Mouse (Mus musculus) myocyte (in vitro differentiated cells): ENCODE results near the gene Stk11ip. TPM values are rescaled to one million over a fixed set of nuclear protein-coding genes. Genes with fewer than 3 reads are reported as not detected.

ENCODE experiments used
- H3K27me3 ChIP-seq: one replicate; pipeline ENCODE4 v1.6.1; 2011; ENCODE audit not compliant: control insufficient read depth, insufficient read depth, insufficient read length
- H3K36me3 ChIP-seq: one replicate; pipeline ENCODE4 v1.6.1; 2011; ENCODE audit not compliant: control insufficient read depth, insufficient read depth
- H3K4me2 ChIP-seq: one replicate; pipeline ENCODE4 v1.6.1; 2011; ENCODE audit warnings: low read depth, control low read depth
- H3K4me3 ChIP-seq: one replicate; pipeline ENCODE4 v1.5.1; 2011; ENCODE audit warnings: mild to moderate bottlenecking, control low read depth, moderate library complexity
- H3K79me2 ChIP-seq: one replicate; pipeline ENCODE4 v1.6.1; 2011; ENCODE audit not compliant: control insufficient read depth, insufficient read depth
- H3ac ChIP-seq: one replicate; pipeline ENCODE4 v1.6.1; 2011; ENCODE audit not compliant: control insufficient read depth, insufficient read length
- CEBPB ChIP-seq: IDR thresholded peaks from 2 replicates; pipeline ENCODE4 v1.6.1; 2011; ENCODE audit warnings: mild to moderate bottlenecking, moderate library complexity; ENCODE audit not compliant: poor library complexity, insufficient read depth, severe bottlenecking
- E2F4 ChIP-seq: IDR thresholded peaks from one replicate; pipeline ENCODE4 v1.6.1; 2011; ENCODE audit warnings: mild to moderate bottlenecking, control low read depth, moderate library complexity; ENCODE audit not compliant: insufficient read depth
- MAX ChIP-seq: IDR thresholded peaks from one replicate; pipeline ENCODE4 v1.6.1; 2011; ENCODE audit warnings: low read depth, mild to moderate bottlenecking, control low read depth
- MYOD1 ChIP-seq, 3 experiments: IDR thresholded peaks; one replicate each; pipeline ENCODE4 v1.6.1; 2011; ENCODE audit warnings: control low read depth in 2 of 3, low read depth in 2 of 3, mild to moderate bottlenecking in 2 of 3, moderate library complexity in 1 of 3; ENCODE audit not compliant: insufficient read length in 2 of 3, control insufficient read depth in 1 of 3
- MYOG ChIP-seq, 3 experiments: IDR thresholded peaks; one replicate each; pipeline ENCODE4 v1.6.1; 2011; ENCODE audit warnings: control low read depth in 2 of 3, low read depth in 2 of 3, mild to moderate bottlenecking in 2 of 3; ENCODE audit not compliant: insufficient read length in 2 of 3, control insufficient read depth in 1 of 3, insufficient read depth in 1 of 3
- POLR2A ChIP-seq: IDR thresholded peaks from one replicate; pipeline ENCODE4 v1.6.1; 2011; ENCODE audit warnings: low read depth, mild to moderate bottlenecking, control low read depth, moderate library complexity; ENCODE audit not compliant: insufficient read length
- POLR2AphosphoS2 ChIP-seq: IDR thresholded peaks from one replicate; pipeline ENCODE4 v1.6.1; 2011; ENCODE audit warnings: low read depth, control low read depth; ENCODE audit not compliant: insufficient read length
- REST ChIP-seq: IDR thresholded peaks from one replicate; pipeline ENCODE4 v1.6.1; 2011; ENCODE audit warnings: mild to moderate bottlenecking, control low read depth, moderate library complexity; ENCODE audit not compliant: insufficient read depth, insufficient read length
- SRF ChIP-seq: IDR thresholded peaks from one replicate; pipeline ENCODE4 v1.6.1; 2011; ENCODE audit warnings: low read depth; ENCODE audit not compliant: control insufficient read depth, insufficient read length
- TCF12 ChIP-seq: IDR thresholded peaks from one replicate; pipeline ENCODE4 v1.6.1; 2011; ENCODE audit warnings: mild to moderate bottlenecking, control low read depth; ENCODE audit not compliant: poor library complexity, insufficient read depth, severe bottlenecking
- TCF3 ChIP-seq: IDR thresholded peaks from one replicate; pipeline ENCODE4 v1.6.1; 2011; ENCODE audit warnings: low read depth, control low read depth; ENCODE audit not compliant: insufficient read length
- USF1 ChIP-seq: IDR thresholded peaks from one replicate; pipeline ENCODE4 v1.6.1; 2011; ENCODE audit warnings: low read depth, mild to moderate bottlenecking, control low read depth, moderate library complexity
- polyA plus RNA-seq: library from polyadenylated mRNA; unstranded; fragments of >200 nt; fragmentation: generic; extraction: Trizol; gene quantifications from one replicate; pipeline ENCODE4 v1.2.1, GENCODE M21; 2012; ENCODE audit warnings: missing spikeins

Stk11ip gene
- polyA plus RNA-seq, 1 experiment, result 33.3 TPM

DNA sequence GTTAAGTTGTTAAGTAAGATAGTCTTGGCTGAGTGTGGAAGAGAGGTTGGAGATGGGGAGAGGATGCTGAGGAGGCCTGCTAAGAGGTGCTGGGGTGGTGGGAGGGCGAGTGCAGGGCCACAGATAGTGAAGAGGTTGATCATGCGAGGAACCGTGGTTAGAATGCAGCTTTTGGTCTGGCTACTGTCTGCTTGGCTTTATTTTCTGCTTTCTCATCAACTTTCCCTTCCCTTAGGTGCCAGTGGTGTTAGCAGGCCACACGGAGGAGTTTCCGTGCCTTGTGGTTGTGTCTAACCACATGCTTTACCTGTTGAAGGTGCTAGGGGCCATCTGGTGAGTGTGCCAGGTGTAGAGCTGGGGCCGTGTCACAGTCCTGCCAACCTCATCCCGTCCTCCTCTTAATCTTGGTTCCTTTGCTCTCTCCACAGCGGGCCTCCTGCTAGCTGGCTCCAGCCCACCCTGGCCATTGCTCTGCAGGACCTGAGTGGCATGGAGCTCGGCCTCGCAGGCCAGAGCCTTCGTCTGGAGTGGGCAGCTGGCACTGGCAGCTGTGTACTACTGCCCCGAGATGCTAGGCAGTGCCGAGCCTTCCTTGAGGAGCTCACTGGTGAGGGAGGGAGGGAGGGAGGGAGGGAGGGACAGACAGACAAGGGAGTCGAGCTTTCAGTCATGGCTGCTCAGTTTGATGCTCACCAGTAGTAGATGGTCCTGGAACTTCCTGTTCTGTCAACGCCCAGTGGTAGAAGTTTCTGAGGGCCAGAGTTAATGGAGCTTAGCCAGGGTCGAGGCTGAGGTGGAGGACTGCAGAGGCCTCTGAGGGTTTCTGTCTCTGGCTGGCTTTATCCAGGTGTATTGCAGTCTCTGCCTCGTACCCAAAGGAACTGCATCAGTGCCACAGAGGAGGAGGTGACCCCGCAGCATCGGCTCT lies 12.3 kb downstream of the Stk11ip start:
- H3ac ChIP-seq, result no peak overlapping the region

DNA sequence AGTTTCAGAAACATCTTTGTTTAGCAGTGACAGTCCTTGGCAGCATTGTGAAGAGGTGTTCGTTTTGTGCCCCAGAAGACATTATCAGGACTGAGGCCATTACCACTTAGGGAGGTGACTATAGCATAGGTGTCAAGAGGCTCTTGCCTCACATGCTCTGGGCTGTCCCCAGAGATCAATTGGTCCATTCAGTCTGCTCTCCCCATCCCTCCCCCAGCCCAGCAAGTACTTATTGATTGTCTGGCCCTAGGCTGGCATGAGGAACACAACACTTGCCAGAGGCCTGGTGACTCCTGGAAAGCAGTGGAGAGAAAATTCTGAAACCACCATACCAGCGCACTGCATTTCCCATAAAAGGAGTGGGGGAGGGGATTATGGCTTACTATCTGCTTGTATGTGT lies 16.3 kb downstream of the Stk11ip start:
- H3K4me3 ChIP-seq, result no peak overlapping the region
- no peak for TF ChIP-seq MYOG (IDR thresholded peaks at IDR 0.05; ENCODE audit: control insufficient read depth in 1 of 3, insufficient read depth in 1 of 3, insufficient read length in 2 of 3, low read depth in 2 of 3)
- no peak for TF ChIP-seq CEBPB
- no peak for TF ChIP-seq POLR2A
- TF ChIP-seq POLR2AphosphoS2, result no peak
- TF ChIP-seq TCF3, result no peak
- no peak for TF ChIP-seq E2F4
- no peak for TF ChIP-seq USF1
- no peak for TF ChIP-seq REST
- no peak for TF ChIP-seq MYOD1 (IDR thresholded peaks at IDR 0.05; ENCODE audit: control insufficient read depth in 1 of 3, insufficient read length in 2 of 3, low read depth in 2 of 3)
- no peak for TF ChIP-seq SRF
- no peaks in the 10 kb centered on the region for H3K27me3 ChIP-seq
- H3K79me2 ChIP-seq, result no peaks in the 10 kb centered on the region
- no peaks in the 10 kb centered on the region for H3K36me3 ChIP-seq
- H3ac ChIP-seq, result no peak overlapping the region
- no peak overlapping the region for H3K4me2 ChIP-seq

More for the DNA sequence above, 12.3 kb downstream of the Stk11ip start:
- H3K27me3 ChIP-seq, result no peaks in the 10 kb centered on the region
- H3K4me2 ChIP-seq, result peak overlapping the region; percentile 44
- TF ChIP-seq MYOG (IDR thresholded peaks at IDR 0.05; ENCODE audit: control insufficient read depth in 1 of 3, insufficient read depth in 1 of 3, insufficient read length in 2 of 3, low read depth in 2 of 3) (peak in 1 of 3 experiments; percentile 57), MAX (no peak), POLR2A (peak; percentile 38), MYOD1 (IDR thresholded peaks at IDR 0.05; ENCODE audit: control insufficient read depth in 1 of 3, insufficient read length in 2 of 3, low read depth in 2 of 3) (peak in 2 of 3 experiments; percentile 25 to 65)
- no peaks in the 10 kb centered on the region for H3K79me2 ChIP-seq
- no peaks in the 10 kb centered on the region for H3K36me3 ChIP-seq
- peak overlapping the region; percentile 5 for H3K4me3 ChIP-seq

DNA sequence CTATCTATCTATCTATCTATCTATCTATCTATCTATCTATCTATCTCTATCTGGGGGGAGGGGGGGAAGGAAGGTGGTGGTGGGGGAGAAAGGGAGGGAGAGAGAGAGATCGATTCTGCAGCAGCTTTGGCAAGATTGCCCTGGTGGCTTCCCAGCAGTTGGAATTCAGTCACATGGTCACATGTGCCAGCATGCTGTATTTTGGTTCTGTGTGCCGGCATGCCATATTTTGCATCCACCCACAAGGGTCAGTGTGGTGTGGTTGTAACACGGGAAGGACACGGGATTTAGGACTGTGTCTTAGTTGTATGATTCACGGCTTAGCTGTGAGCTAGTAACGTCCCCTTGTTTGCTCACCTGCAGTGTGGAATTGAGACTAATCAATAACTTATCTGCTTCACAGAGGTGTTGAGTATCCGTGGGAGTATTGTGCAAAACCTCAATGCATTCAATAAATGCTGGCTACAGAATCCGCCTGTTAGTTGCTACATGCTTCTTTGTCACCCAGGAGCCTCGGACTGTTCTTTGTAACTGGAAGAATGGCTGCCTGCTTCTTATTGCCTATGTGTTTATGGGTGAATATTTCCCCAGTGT lies 17.4 kb downstream of the Stk11ip start:
- no peak overlapping the region for H3ac ChIP-seq
- no peaks in the 10 kb centered on the region for H3K27me3 ChIP-seq
- TF ChIP-seq POLR2A, result peak; percentile 11
- no peak for TF ChIP-seq MAX
- TF ChIP-seq MYOG (IDR thresholded peaks at IDR 0.05; ENCODE audit: control insufficient read depth in 1 of 3, insufficient read depth in 1 of 3, insufficient read length in 2 of 3, low read depth in 2 of 3), result peak in 1 of 3 experiments; percentile 52
- no peak for TF ChIP-seq E2F4
- TF ChIP-seq CEBPB, result no peak
- peak; percentile 49 for TF ChIP-seq POLR2AphosphoS2
- no peak for TF ChIP-seq TCF3
- peak; percentile 68 for TF ChIP-seq USF1
- no peak for TF ChIP-seq REST
- no peak for TF ChIP-seq SRF
- TF ChIP-seq TCF12, result no peak
- TF ChIP-seq MYOD1 (IDR thresholded peaks at IDR 0.05; ENCODE audit: control insufficient read depth in 1 of 3, insufficient read length in 2 of 3, low read depth in 2 of 3), result peak in 1 of 3 experiments; percentile 65
- peak overlapping the region; percentile 58 for H3K4me2 ChIP-seq
- no peaks in the 10 kb centered on the region for H3K79me2 ChIP-seq
- H3K36me3 ChIP-seq, result no peaks in the 10 kb centered on the region
- no peak overlapping the region for H3K4me3 ChIP-seq

DNA sequence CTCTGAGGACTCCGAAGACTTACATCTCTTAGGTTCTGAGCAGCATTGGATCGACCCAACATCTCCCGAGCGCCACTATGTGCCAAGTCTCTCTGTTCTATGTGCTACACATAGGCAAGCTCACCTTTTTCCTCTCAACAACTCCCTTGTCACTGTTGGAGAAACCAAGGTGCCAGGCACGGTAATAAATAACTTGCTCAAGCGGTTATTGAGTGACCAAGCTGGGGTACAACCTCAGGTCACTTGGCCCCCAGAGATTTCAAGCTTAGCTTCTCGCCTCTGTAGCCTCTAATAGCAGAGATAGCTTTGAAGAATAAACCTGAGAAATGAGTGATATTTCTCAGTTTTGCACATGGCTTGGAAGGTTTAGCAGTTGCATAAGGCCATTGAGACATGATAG lies 20.2 kb downstream of the Stk11ip start:
- Histone ChIP-seq H3K27me3 (no peaks in the 10 kb centered on the region), H3K79me2 (no peaks in the 10 kb centered on the region), H3K4me2 (no peak overlapping the region), H3ac (no peak overlapping the region), H3K36me3 (no peaks in the 10 kb centered on the region), H3K4me3 (no peak overlapping the region)
- TF ChIP-seq E2F4, result no peak
- TF ChIP-seq TCF12, result no peak
- TF ChIP-seq USF1, result no peak
- no peak for TF ChIP-seq MAX
- TF ChIP-seq MYOD1 (IDR thresholded peaks at IDR 0.05; ENCODE audit: control insufficient read depth in 1 of 3, insufficient read length in 2 of 3, low read depth in 2 of 3), result no peak
- no peak for TF ChIP-seq MYOG (IDR thresholded peaks at IDR 0.05; ENCODE audit: control insufficient read depth in 1 of 3, insufficient read depth in 1 of 3, insufficient read length in 2 of 3, low read depth in 2 of 3)
- TF ChIP-seq SRF, result no peak
- no peak for TF ChIP-seq POLR2AphosphoS2
- TF ChIP-seq POLR2A, result no peak
- TF ChIP-seq CEBPB, result no peak
- TF ChIP-seq REST, result no peak
- TF ChIP-seq TCF3, result no peak
